Mouse (Mus musculus) heart, adult 2 months (tissue): ENCODE data around the gene Gm20388.

Experiments
- CTCF ChIP-seq: fragments of 200-600 bp; IDR thresholded peaks from 2 replicates; pipeline ENCODE4 v1.8.1; 2022; ENCODE audit warnings: antibody characterized with exemption, mild to moderate bottlenecking, moderate library complexity
- EP300 ChIP-seq: fragments of 200-500 bp; IDR thresholded peaks from 2 replicates; pipeline ENCODE4 v1.6.1; 2011; ENCODE audit warnings: low read depth, low read length, control low read depth; ENCODE audit not compliant: insufficient read depth
- POLR2A ChIP-seq: fragments of 200-500 bp; IDR thresholded peaks from 2 replicates; pipeline ENCODE4 v1.6.1; 2011; ENCODE audit warnings: mild to moderate bottlenecking, low read depth, low read length, control low read depth; ENCODE audit not compliant: insufficient read depth

- no peak for TF ChIP-seq POLR2A
- TF ChIP-seq CTCF, result no peak
- no peak for TF ChIP-seq EP300
Observed at GRCm38 (mm10) chr8:120859881-120860280, 949.2 kb downstream of the Gm20388 start.
